Mouse (Mus musculus): ENCODE data around the gene Ppp2r5c.

The Ppp2r5c gene

DNA sequence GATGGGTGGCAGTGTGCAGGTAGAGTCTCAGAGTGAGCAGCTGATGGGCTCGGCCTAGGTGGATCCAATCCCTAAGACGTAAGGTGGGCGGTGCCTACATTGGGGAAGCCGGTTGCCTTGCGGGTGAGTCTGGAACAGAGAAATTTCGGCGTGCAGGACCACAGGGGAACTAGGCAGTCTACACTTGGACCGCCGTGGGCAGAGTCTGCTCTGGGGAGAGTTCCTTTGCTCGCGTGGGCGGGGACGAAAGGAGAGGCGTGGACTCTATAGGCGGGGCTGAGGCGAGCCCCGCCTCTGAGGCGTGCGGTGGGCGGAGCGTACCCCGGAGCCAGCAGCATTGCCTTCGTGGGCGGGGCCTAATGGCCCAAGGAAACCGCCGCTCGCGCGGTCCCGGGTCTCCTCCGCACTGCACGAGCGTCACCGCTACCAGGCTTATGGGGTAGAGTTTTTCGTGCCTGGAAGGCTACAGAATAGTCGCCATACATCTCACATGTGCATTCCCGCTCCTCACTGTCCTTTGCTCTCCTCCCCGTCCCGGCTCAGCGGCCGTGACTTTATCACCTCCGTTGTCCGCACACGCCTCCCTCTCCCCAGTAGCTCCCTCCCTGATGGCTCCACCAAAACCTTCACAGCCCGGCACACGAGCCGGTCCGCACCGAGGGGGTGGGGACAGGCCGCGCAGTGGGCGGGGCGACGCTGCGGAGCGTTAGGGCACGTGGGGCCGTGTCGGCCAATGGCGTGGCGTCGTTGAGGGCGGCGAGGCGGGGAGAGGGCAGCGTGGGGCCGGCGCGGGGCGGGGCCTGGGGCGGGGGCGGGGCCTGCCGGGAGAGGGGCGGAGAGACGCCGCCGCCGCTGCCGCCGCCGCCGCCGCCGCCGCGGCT is at the start of gene Ppp2r5c:
Gene Ppp2r5c, plus strand, starts transcription at position 831 of the 881 bp plus-strand sequence.
- DNase-seq (ENCODE audit: low read depth, low spot score), result peak; percentile 97

DNA sequence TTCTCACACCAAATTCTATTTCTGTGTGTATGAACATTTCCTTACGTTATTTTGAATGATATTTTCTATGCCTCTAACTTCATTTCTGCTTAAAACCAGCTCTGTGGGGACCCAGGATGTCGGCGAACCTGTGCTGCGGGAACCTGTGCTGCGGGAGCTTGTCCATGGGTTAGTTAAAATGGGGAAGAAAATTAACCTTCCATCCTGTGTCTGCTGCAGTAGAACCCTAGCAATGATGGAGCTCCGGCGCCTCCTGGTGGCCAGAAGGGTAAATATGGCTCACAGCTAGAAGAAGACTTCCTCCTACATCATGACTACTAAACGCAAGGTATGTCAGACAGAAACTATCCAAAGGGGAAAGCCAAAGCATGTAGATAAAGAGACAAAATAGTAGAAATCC is 48.6 kb upstream of the Ppp2r5c start:
- DNase-seq (ENCODE audit: low read depth, low spot score), result peak; percentile 79

GRCm38 (mm10) chr12:110399161-110399560 is 47.8 kb upstream of the Ppp2r5c start:
- DNase-seq (ENCODE audit: low read depth, low spot score), result no peak

GRCm38 (mm10) chr12:110400936-110401335 is 46.0 kb upstream of the Ppp2r5c start:
- DNase-seq (ENCODE audit: low read depth, low spot score), result peak; percentile 55

GRCm38 (mm10) chr12:110401871-110402270 is 45.0 kb upstream of the Ppp2r5c start:
- DNase-seq (ENCODE audit: low read depth, low spot score), result no peak

- DNase-seq (ENCODE audit: low read depth, low spot score), result peak; percentile 86
These were observed 30.7 kb upstream of the Ppp2r5c start for GRCm38 (mm10) chr12:110416244-110416643.

- DNase-seq (ENCODE audit: low read depth, low spot score), result peak; percentile 87
These were observed 29.6 kb upstream of the Ppp2r5c start for GRCm38 (mm10) chr12:110417023-110417986.

DNA sequence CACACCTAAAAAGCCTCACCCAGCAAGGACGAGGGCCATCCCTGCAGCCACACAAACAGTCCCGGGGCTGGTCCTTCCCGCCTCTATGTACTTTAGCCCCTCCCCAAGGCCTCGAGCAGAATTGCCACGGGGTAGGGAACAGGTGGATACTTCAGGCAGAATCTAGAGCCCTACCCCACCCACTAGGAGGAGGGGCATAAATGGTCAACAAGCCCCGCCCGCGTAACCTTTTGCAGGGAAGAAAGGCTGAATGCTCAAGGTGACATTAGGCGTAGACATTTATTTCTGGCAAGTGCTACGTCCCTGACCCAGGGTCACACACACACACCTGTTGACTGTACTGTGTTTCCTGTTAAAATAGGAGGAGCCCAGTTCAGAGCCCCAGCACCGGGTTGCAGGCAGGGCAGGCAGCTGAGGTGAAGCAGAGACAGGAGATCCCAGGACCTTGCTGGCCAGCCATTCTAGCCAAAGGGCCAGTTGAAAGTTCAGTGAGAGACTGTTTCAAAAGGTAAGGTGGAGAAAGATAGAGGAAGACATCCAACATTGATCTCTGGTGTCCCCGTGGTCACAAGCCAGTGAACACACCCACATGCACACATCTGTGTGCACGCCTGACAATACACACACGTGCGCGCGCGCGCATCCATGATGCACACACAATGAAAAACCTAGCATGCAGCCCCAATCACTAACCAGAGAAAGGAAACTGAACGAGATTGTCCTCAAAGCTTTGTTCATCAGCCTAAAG is 28.8 kb upstream of the Ppp2r5c start:
- peak; percentile 99 for DNase-seq (ENCODE audit: low read depth, low spot score)

DNA sequence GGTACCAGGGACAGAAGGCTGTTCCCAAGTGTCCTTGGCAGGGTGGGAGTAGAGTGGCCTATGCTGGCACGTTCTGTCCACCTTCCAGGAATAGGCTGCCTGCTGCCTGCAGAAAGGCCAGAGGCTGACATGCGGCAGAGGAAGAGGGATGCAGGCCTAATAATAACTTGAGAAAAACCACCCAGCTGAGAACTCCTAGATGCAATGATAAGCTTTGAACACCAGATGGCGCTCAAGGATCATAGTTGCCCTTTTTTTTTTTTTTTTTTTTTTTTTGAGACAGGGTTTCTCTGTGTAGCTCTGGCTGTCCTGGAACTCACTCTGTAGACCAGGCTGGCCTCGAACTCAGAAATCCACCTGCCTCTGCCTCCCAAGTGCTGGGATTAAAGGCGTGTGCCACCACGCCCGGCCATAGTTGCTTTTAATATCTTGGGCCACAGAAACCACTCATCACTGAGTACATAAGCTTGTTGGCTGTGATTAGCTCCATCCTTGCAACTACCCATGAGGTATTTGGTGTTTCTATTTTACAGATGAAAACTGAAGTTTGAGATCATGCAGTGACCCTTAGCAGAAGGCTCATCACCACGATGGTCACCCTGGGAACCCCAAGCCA is 28.1 kb upstream of the Ppp2r5c start:
- DNase-seq (ENCODE audit: low read depth, low spot score), result peak; percentile 84

DNA sequence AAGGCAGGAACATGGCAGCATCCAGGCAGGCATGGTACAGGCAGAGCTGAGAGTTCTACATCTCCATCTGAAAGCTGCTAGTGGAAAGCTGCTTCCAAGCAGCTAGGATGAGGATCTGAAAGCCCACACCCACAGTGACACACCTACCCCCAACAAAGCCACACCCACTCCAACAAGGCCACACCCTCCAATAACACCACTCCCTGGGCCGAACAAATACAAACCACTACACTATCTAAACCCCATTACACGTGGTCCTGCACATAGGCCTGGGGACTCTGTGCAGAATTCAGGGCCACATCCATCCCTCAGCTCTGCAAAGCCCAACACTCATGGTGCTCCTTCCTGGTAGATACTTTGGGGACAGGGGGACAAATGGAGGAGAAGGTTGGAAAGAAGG is 27.0 kb upstream of the Ppp2r5c start:
- peak; percentile 76 for DNase-seq (ENCODE audit: low read depth, low spot score)

- no peak for DNase-seq (ENCODE audit: low read depth, low spot score)
These were observed 25.6 kb upstream of the Ppp2r5c start for GRCm38 (mm10) chr12:110421361-110421760.

DNA sequence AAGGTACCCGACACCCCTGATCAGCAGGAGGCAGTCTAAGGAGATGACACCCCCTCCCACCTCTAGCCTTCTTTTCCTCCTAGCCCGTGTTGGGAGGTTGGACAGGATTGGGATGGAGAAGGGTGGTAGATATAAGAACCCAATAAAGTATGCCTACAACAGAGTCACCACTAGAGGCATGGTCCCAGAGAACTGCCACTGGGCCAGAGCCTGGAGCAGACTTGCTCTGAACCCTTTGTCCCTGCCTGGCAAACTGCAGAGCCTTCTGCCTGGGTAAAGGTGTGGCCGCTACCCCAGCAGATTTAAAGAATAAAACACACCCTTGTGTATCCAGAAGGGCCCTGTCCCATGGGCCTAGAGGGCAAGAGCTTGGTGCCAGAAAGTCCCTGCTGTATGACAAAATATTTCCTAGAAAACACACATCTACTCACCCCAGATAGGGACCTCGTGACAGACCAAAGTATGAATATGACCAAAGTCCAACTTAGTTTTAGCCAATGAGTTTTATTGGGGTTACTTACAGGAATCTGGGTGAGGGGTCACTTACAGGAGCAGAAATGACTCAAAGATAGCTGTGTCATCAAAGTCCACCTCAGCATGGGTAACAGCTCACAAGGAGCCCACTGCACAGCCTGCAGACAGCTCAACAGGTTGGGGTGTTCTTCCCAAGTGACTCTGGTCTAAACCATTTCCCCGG is 22.8 kb upstream of the Ppp2r5c start:
- peak; percentile 28 for DNase-seq (ENCODE audit: low read depth, low spot score)

DNA sequence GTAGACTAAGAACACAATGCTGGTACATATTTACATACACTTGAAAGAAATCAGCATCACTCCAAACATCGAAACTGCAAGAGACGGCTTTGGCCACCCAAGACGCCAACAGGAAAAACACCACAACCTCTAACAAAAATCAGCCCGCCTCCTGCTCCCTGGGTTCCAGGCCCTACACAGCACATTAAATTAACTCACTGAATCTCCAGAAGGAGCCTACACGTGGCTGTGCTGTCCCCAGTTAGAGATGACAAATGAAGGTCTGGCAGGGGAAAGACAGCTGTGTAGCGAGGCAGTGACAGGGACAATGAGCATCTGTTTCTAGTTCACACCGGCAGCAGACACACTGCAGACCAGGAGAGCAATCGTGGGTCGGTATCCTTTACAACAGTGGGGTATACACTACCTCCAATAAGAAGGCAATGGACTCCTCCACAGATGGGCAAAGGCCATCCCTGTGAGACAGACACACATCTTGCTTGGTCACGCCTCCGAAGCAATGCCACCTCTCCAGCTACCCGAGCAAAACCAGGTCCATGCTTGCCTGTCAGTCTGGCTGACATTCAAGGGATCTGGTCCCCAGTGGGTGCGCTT is 20.4 kb upstream of the Ppp2r5c start:
- DNase-seq (ENCODE audit: low read depth, low spot score), result peak; percentile 62

- DNase-seq (ENCODE audit: low read depth, low spot score), result peak; percentile 86
These were observed 17.5 kb upstream of the Ppp2r5c start for GRCm38 (mm10) chr12:110429340-110429973.

GRCm38 (mm10) chr12:110429990-110430389 is 16.9 kb upstream of the Ppp2r5c start:
- no peak for DNase-seq (ENCODE audit: low read depth, low spot score)

- no peak for DNase-seq (ENCODE audit: low read depth, low spot score)
These were observed 15.1 kb upstream of the Ppp2r5c start for GRCm38 (mm10) chr12:110431805-110432204.

GRCm38 (mm10) chr12:110436638-110437366 is 10.1 kb upstream of the Ppp2r5c start:
- no peak for DNase-seq (ENCODE audit: low read depth, low spot score)

DNA sequence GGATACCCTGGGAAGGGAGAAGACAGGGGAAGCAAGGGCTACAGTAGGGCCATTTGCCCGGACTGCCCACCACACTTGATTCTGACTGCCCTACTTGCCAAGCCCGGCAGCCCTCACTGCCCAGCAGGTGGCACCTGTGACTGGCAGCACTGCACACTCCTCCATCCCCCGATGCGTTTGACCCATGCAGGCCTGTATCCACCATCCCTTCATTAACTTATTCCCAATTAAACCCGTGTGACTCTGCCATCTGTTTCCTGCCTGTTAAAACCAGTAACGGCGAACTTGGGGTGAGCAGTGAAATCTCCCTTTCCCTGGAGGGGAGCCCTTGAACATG is 9.6 kb upstream of the Ppp2r5c start:
- no peak for DNase-seq (ENCODE audit: low read depth, low spot score)

GRCm38 (mm10) chr12:110438367-110438973 is 8.4 kb upstream of the Ppp2r5c start:
- peak; percentile 77 for DNase-seq (ENCODE audit: low read depth, low spot score)

Data from ZHBTc4 (cell line).